Mouse (Mus musculus) liver, adult (tissue): ENCODE measurements around the gene Skiv2l.
"Not testable (repeated sequence)": the region's sequence is repeated elsewhere in the genome, so short reads cannot be mapped to it uniquely, and the experiment has no call there.

Source experiments
- GATA4 ChIP-seq: IDR thresholded peaks from 2 replicates; pipeline ENCODE4 v1.6.1; 2014; ENCODE audit warnings: mild to moderate bottlenecking, low read length; ENCODE audit not compliant: insufficient replicate concordance

Gene Skiv2l

DNA sequence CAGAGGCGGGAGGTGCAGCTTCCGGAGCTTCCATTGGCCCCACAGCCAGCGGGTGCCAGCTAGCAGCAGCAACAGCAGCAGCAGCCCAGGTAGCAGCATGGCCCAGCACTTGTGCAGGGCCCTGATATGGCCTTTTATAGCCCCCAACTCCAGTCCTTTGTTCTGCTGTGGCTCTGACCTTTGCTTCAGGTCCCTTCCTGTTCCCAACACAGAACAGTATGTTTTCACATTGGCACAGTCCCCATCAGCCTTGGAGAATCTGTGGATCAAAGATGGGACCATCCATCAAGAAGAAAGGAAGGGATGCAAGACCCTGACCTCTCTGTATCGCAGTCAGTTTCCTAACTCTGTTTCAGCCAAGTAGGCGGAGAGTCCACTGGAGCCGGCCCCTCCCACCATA is 45.7 kb downstream of the Skiv2l start, which contains the start of gene Cyp21a1:
Gene Cyp21a1 (minus strand): TSS at position 261 of the 400 bp plus-strand sequence.
- TF ChIP-seq GATA4, result not testable (repeated sequence)

DNA sequence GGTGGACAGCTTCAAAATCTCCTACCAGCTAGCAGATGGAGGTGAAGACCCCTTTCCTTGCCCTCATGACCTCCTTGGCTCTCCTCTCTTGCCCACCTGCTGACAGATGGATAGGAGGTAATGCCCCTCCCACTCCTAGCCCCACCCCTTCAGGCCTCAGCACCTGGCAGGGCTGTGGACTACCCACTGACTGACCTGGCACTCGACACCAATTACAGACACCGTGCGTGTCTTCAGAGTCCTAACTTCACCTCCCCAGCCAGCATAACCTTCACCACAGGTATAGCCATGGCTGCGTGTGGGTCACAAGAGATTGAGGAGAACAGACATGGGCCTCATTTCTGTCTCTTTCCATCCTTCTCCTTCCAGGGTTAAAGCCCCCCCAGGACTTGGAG is 50.5 kb downstream of the Skiv2l start:
- no peak for TF ChIP-seq GATA4

DNA sequence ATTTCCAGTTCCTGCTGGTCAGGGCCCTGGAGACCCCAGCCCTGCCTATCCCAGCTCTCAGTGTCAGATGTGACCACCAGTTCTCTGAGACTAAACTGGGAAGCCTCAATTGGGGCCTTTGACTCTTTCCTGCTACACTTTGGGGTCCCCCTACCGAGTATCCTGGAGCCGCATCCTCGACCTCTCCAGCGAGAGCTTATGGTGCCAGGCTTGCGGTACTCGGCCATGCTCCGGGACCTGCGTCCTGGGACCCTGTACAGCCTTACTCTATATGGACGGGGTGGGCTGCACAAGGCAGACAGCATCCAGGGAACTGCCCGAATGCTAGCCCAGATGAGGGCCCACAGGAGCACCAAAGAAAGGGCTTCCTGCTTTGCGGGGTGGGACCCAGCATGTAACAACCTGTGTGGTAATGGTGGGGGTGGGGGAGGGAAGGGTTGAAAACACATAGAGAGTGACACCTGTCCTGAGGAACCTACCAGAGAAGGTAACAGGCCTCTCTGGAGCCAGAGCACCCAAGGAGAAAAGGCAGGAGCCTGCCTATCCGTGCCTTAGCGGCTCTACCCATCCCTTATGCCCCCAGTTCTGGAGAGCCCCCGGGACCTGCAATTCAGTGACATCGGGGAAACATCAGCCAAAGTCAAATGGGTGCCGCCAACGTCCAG is 51.0 kb downstream of the Skiv2l start:
- no peak for TF ChIP-seq GATA4

DNA sequence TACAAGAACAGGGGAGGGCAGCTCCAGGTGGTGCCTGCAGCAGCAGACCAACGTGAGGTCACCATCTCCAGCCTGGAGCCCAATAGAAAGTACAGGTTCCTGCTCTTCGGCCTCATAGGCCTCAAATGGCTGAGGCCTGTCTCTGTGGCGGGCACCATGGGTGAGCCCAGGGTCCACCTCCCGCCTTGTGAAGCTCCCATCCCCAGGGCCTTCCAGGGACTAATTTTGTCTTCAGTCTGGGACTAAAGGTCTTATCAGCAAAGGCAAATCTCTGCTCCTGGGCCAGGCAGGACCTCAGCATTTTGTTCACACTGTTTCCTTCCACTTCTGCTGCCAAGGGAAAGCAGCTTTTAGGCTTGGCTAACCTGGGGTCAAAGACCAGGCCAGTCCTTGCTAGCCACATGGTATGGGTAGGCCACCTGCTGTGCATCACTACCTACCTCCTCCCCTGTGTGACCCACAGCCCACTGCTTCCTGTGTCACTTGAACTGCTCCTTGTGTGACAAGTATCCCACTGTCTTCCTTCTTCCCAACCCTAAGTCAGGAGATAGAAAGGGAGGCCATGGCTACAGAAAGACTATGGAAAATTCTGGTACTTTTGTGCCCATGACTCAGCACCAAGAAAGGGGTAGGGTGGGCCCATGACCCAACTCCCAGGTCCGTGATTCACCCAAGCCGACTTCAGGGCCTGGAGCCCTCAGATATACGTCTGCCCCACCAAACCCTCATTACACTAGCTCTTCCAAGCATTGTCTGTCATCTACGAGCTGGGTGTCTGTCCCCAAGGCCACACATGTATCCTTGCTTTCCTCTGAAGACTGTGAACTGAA is 53.5 kb downstream of the Skiv2l start:
- no peak for TF ChIP-seq GATA4

DNA sequence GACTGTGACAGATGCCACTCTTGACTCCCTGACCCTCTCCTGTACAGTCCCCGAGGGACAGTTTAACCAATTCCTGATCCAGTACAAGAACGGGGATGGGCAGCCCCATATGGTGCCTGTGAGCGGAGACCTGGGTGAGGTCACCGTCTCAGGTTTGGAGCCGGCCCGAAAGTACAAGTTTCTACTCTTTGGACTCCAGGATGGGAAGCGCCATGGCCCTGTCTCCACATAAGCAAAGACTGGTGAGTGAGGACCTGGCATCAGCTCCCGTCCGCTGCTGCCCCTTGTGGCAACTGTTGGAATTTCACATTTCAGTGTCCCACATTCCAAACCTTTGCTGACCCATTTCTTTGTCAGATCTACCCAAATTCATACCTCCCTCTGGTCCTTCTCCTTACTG is 54.4 kb downstream of the Skiv2l start:
- TF ChIP-seq GATA4, result no peak

DNA sequence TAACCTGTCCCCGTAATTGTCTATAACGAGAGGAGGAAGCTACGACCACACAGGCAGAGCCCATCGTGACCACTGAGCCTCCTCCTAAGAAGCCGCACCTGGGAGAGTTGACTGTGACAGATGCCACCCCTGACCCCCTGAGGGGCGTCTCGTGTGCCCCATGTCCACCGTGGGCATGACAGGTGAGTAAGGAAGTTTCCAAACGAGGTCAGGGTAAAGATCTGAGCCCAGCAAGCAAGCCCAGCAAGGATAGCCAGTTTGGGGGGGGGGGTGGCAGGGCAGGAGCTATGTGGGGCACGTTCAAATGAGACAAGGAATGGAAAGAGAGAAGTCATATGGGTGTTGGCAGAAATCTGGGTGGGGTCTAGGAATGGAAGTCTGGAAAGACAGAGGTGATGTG is 55.0 kb downstream of the Skiv2l start:
- TF ChIP-seq GATA4, result no peak
